Mouse (Mus musculus) midbrain, embryonic 11.5 days (tissue): ENCODE measurements around the gene Armh3. TPM values are rescaled to one million over a fixed set of nuclear protein-coding genes. Genes with fewer than 3 reads are reported as not detected.

Experiments used
- ATAC-seq: fragments of 200-750 bp; cut with Nextera tagmentation; 2 replicates; pipeline ENCODE4 v1.8.0; 2017; ENCODE audit warnings: moderate TSS enrichment, moderate library complexity; ENCODE audit not compliant: low FRiP score
- DNase-seq: peaks from one replicate; pipeline ENCODE4 v3.0.0; 2015; ENCODE audit warnings: low spot score; ENCODE audit errors: missing footprints
- H3K27ac ChIP-seq: fragments of 300-500 bp; sonication (generic); 2 replicates; pipeline ENCODE4 v1.5.1; 2014; ENCODE audit warnings: low read depth, low read length
- H3K27me3 ChIP-seq: fragments of 300-500 bp; sonication (generic); 2 replicates; pipeline ENCODE4 v1.6.1; 2014; ENCODE audit warnings: mild to moderate bottlenecking, low read length, moderate library complexity, mixed read lengths; ENCODE audit not compliant: control insufficient read depth, insufficient read depth
- H3K36me3 ChIP-seq: fragments of 300-500 bp; sonication (generic); 2 replicates; pipeline ENCODE4 v1.6.1; 2014; ENCODE audit warnings: mild to moderate bottlenecking, low read length, moderate library complexity, mixed read lengths; ENCODE audit not compliant: control insufficient read depth, insufficient read depth
- H3K4me1 ChIP-seq: fragments of 300-500 bp; sonication (generic); 2 replicates; pipeline ENCODE4 v1.6.1; 2014; ENCODE audit warnings: low read length; ENCODE audit not compliant: control insufficient read depth, insufficient read depth
- H3K4me2 ChIP-seq: fragments of 300-500 bp; sonication (generic); 2 replicates; pipeline ENCODE4 v1.6.1; 2014; ENCODE audit warnings: mild to moderate bottlenecking, moderate library complexity
- H3K4me3 ChIP-seq: fragments of 300-500 bp; sonication (generic); 2 replicates; pipeline ENCODE4 v1.5.1; 2014; ENCODE audit warnings: low read depth, low read length
- H3K9ac ChIP-seq: fragments of 300-500 bp; sonication (generic); 2 replicates; pipeline ENCODE4 v1.6.1; 2014; ENCODE audit warnings: low read length
- H3K9me3 ChIP-seq: fragments of 300-500 bp; sonication (generic); 2 replicates; pipeline ENCODE4 v1.6.1; 2016; ENCODE audit warnings: low read length; ENCODE audit not compliant: control insufficient read depth
- WGBS: fragments of 180-500 bp; shearing (Covaris S2); extraction: QIAGEN DNeasy Blood & Tissue Kit; methylation state at CpG from one replicate; pipeline ENCODE4 v1.1.7; 2014; 5-methylcytosine and 5-hydroxymethylcytosine counted together
- polyA plus RNA-seq: library from polyadenylated mRNA; unstranded; fragments of >200 nt; fragmentation: Nextera tagmentation; extraction: Ambion mirVana; gene quantifications from 2 replicates; pipeline ENCODE4 v1.2.1, GENCODE M21; 2014

Armh3 gene
- polyA plus RNA-seq, 1 experiment from 2014 or later, result 13.9 TPM

DNA sequence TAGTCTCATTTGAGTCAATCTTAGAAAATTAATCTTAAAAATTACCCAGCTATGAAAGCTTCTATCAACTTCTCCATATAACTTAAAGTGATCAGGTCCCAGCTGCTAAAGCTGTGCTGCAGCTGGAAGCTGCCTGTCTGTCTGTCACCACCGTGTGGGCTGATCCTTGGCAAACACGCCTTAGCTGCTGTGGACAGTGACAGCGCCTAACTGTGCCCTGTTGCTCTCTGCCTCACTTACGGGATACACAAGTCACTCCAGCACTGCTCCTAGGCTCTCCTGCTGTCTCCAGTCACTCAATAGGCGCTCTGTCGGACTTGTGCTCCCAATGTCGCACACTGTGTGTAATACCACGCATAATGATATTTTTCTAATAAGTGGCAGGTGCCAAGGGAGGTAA, 71.9 kb downstream of the Armh3 start:
- Histone ChIP-seq H3K27ac (no peak overlapping the region), H3K4me1 (no peaks in the 10 kb centered on the region), H3K9me3 (no peaks in the 10 kb centered on the region), H3K4me2 (no peak overlapping the region), H3K9ac (no peak overlapping the region), H3K4me3 (no peak overlapping the region), H3K36me3 (no peaks in the 10 kb centered on the region), H3K27me3 (no peaks in the 10 kb centered on the region)
- ATAC-seq (no peak), DNase-seq (no peak)
- WGBS, result 85% methylated on average over 8 of the region's 8 CpGs

- Histone ChIP-seq H3K27me3 (no peaks in the 10 kb centered on the region), H3K9ac (no peak overlapping the region), H3K9me3 (no peaks in the 10 kb centered on the region), H3K4me2 (no peak overlapping the region), H3K27ac (no peak overlapping the region), H3K4me3 (no peak overlapping the region), H3K4me1 (no peaks in the 10 kb centered on the region), H3K36me3 (no peaks in the 10 kb centered on the region)
- DNase-seq (peak; percentile 35), ATAC-seq (no peak)
- WGBS, result 74% methylated on average over 9 of the region's 9 CpGs
Measured at GRCm38 (mm10) chr19:45920299-45921090, 77.8 kb downstream of the Armh3 start.

DNA sequence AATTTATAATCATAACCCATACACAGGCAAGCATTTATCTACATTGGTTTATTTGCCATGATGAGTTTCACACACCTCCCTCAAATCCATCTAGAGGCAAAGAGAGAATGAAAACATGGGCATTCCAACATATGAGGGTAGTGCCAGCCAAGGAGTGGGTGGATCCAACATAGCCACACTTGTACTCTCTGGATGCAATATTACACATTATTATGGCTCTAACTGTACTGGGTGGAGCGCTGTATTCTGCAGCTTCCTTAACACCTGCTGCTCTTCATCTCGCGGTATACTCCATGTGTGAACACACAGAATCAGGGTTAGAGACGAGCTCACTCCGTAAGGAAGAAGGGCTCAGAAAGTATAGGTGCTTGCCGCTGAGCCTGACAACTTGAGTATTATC, 79.9 kb downstream of the Armh3 start:
- DNase-seq (peak; percentile 51), ATAC-seq (no peak)
- no peaks in the 10 kb centered on the region for H3K36me3 ChIP-seq
- no peaks in the 10 kb centered on the region for H3K9me3 ChIP-seq
- no peaks in the 10 kb centered on the region for H3K4me1 ChIP-seq
- H3K27me3 ChIP-seq, result no peaks in the 10 kb centered on the region
- H3K27ac ChIP-seq, result no peak overlapping the region
- no peak overlapping the region for H3K9ac ChIP-seq
- no peak overlapping the region for H3K4me3 ChIP-seq
- no peak overlapping the region for H3K4me2 ChIP-seq
- 92% methylated on average over 6 of the region's 6 CpGs for WGBS

DNA sequence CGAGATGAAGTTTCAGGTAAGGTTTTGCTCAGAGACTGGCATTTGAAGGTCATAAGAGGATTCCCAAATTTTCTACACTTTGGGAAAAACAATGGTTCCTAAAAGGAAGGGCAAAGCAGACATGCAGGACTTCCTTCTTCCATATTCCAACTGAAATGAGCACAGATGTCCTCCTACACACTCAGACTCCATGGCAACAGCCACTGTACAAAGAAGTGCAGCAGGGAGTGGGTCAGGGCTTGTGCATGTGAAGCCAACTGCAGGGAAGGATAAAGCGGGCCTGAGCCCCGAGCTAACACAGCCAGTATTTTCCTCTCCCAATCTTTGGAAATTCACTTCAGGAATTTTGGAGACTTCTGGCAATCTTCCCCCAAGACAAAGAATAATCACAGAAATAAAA, 80.4 kb downstream of the Armh3 start:
- Histone ChIP-seq H3K9ac (no peak overlapping the region), H3K27ac (no peak overlapping the region), H3K4me2 (no peak overlapping the region), H3K36me3 (no peaks in the 10 kb centered on the region), H3K9me3 (no peaks in the 10 kb centered on the region), H3K27me3 (no peaks in the 10 kb centered on the region), H3K4me1 (no peaks in the 10 kb centered on the region), H3K4me3 (no peak overlapping the region)
- WGBS, result 83% methylated on average over 3 of the region's 3 CpGs
- ATAC-seq (no peak), DNase-seq (peak; percentile 56)

- no peak overlapping the region for H3K4me2 ChIP-seq
- no peak overlapping the region for H3K4me3 ChIP-seq
- no peak for DNase-seq
- no peaks in the 10 kb centered on the region for H3K36me3 ChIP-seq
- no peak for ATAC-seq
- H3K27ac ChIP-seq, result no peak overlapping the region
- no peaks in the 10 kb centered on the region for H3K27me3 ChIP-seq
- H3K4me1 ChIP-seq, result no peaks in the 10 kb centered on the region
- H3K9me3 ChIP-seq, result no peaks in the 10 kb centered on the region
- no peak overlapping the region for H3K9ac ChIP-seq
- 44% methylated on average over 4 of the region's 4 CpGs for WGBS
Measured at GRCm38 (mm10) chr19:45916461-45916860, 81.8 kb downstream of the Armh3 start.

DNA sequence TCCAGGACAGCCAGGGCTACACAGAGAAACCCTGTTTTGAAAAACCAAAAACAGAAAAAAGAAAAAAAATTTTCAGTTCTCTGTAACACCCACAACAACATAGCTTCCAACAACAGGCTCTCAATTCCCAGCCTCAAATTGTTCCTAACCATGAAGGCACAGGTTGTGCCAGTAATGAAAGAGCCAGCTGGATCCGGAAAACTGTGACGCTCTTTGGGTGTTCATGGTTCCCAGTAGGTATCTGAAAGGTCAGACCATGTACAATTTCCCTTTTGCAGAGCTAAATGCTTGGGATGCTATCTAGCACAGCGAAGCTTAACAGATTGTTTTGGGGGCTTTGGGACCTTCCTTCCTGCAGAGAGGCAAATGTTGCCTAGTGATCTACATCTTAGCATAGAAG, 82.3 kb downstream of the Armh3 start:
- no peaks in the 10 kb centered on the region for H3K4me1 ChIP-seq
- H3K9ac ChIP-seq, result no peak overlapping the region
- DNase-seq (peak; percentile 77), ATAC-seq (no peak)
- WGBS, result 77% methylated on average over 3 of the region's 3 CpGs
- no peak overlapping the region for H3K4me3 ChIP-seq
- no peaks in the 10 kb centered on the region for H3K9me3 ChIP-seq
- H3K4me2 ChIP-seq, result no peak overlapping the region
- H3K36me3 ChIP-seq, result no peaks in the 10 kb centered on the region
- H3K27ac ChIP-seq, result no peak overlapping the region
- no peaks in the 10 kb centered on the region for H3K27me3 ChIP-seq

DNA sequence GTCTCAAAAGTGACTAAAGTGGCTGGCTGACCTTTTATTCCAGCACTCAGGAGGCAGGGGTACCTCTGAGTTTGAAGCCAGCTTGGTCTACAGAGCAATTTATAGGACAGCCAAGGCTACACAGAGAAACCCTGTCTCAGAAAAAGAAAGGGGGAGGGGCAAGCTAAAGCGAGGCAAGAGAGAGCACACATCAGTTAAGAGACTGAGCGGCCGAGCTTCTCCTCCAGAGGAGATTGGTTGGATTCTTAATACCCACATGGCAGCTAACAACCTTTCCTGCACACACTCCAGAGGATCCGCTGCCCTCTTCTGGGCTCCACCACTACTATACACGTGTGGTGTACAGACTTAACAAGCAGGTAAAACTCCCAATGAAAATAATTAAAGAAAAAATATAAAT, 85.3 kb downstream of the Armh3 start:
- H3K9me3 ChIP-seq, result no peaks in the 10 kb centered on the region
- H3K36me3 ChIP-seq, result no peaks in the 10 kb centered on the region
- no peak overlapping the region for H3K4me2 ChIP-seq
- no peak overlapping the region for H3K9ac ChIP-seq
- 42% methylated on average over 5 of the region's 5 CpGs for WGBS
- no peaks in the 10 kb centered on the region for H3K4me1 ChIP-seq
- no peaks in the 10 kb centered on the region for H3K27me3 ChIP-seq
- H3K4me3 ChIP-seq, result no peak overlapping the region
- ATAC-seq, result no peak
- peak; percentile 75 for DNase-seq
- H3K27ac ChIP-seq, result no peak overlapping the region

DNA sequence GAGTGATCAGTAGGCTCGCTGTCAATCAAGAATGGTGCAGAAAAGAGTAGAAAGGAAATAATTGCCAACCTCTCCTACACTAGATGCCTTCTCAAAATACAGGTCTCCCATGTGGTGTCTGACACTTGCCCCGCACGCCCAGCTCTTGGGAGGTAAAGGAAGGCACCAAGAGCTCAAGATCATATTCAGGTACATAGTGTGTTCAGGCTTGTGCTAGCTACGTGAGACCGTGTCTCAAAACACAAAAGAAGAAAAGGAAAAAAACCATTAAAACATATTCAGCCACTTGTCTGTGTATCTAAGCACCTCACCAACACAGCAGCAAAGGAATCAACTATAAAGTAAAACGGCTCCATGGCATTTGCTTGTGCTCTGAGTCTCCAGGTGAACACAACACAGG, 85.9 kb downstream of the Armh3 start:
- Histone ChIP-seq H3K36me3 (no peaks in the 10 kb centered on the region), H3K27ac (no peak overlapping the region), H3K4me1 (no peaks in the 10 kb centered on the region), H3K27me3 (no peaks in the 10 kb centered on the region), H3K9me3 (no peaks in the 10 kb centered on the region), H3K4me2 (no peak overlapping the region), H3K9ac (no peak overlapping the region), H3K4me3 (no peak overlapping the region)
- ATAC-seq (no peak), DNase-seq (peak; percentile 69)
- 89% methylated on average over 6 of the region's 6 CpGs for WGBS

DNA sequence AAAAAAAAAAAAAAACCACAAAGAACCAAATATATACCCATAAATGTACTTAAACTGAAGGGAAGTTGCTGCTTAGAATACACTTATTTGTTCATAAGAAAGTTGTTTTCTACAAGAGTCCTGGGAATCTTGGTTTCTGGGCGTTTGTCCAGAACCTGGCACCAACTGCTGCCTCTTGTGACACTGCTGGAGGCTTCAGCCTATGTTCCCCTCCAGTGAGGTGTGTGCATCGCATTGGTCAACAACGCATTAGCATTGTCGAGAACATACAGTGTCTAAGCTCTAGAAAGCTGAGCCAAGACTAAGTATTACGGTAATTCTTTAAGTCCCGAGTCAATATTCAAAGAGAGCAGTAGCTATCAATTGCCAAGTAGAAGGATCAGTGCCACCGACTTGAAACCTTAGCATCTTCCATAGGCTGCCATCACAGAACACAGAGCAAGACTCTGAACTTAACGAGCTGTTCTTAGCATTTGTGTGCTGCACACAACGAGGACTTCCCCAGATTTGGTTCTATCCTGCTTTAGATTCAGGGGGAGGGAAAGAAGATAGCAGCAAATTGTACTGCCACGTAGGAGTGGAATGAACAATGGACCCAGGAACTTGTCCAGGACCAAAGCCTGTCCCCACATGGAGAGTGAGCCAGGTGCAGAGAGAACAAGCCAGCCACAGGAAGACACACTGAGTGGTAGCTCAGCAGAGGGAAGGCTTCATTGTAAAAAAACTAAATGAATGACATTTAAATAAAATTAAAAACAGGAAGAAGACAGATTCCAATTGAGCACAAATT, 86.9 kb downstream of the Armh3 start:
- H3K4me2 ChIP-seq, result no peak overlapping the region
- WGBS, result 91% methylated on average over 10 of the region's 10 CpGs
- no peaks in the 10 kb centered on the region for H3K27me3 ChIP-seq
- H3K9ac ChIP-seq, result no peak overlapping the region
- ATAC-seq, result no peak
- H3K4me1 ChIP-seq, result no peaks in the 10 kb centered on the region
- H3K27ac ChIP-seq, result no peak overlapping the region
- no peaks in the 10 kb centered on the region for H3K9me3 ChIP-seq
- H3K36me3 ChIP-seq, result no peaks in the 10 kb centered on the region
- DNase-seq, result peak; percentile 59
- H3K4me3 ChIP-seq, result no peak overlapping the region
